Mouse (Mus musculus) left cerebral cortex, postnatal 10 days (tissue): ENCODE results near the gene Cidec. TPM values are rescaled to one million over a fixed set of nuclear protein-coding genes. Genes with fewer than 3 reads are reported as not detected.

Experiments used
- DNase-seq, 2 experiments: peaks; one replicate each; pipeline ENCODE4 v3.0.0; 2021 to 2022; ENCODE audit warnings: low spot score in 2 of 2, mixed read lengths in 1 of 2; ENCODE audit errors: extremely low spot score in 1 of 2
- intact Hi-C: fragments of 180-260 bp; cut with DNase I; formaldehyde crosslinking; loops from one replicate; pipeline ENCODE4 v1.15.1; 2025
- total RNA-seq, 2 experiments: library from RNA; stranded (reverse); gene quantifications; 2 replicates each; pipeline ENCODE4 v1.2.3; 2021

Cidec gene
- total RNA-seq, 2 experiments from 2014 or later = not detected

DNA sequence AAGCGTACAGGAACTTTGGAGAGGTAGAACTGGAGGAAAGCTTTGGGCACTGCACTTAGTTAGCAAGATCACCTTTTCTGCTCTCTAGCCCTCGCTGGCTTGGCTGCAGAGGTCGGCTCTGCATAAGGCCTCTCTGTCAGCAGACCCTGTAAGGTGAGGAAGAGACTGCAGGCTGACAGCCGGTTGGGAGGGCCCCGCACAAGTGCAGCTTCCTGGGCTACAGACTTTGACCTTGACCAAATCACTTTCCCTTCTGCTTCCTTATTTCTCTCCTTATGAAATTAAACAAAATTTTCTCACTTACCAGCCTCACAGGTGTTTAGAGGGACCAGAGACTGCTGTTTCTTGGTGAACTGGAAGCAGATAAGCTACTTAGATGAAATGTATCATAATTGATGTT, 19.4 kb upstream of the Cidec start:
- DNase-seq = no peak
- intact Hi-C loops = no loop called here

- DNase-seq = no peak
- intact Hi-C loops = no loop called here
These were observed 16.3 kb upstream of the Cidec start for GRCm38 (mm10) chr6:113451839-113452238.

GRCm38 (mm10) chr6:113447639-113448038, 12.1 kb upstream of the Cidec start:
- intact Hi-C loops = no loop called here
- no peak for DNase-seq

- intact Hi-C loops = no loop called here
- DNase-seq = no peak
These were observed 8.8 kb upstream of the Cidec start for GRCm38 (mm10) chr6:113444207-113444965.

DNA sequence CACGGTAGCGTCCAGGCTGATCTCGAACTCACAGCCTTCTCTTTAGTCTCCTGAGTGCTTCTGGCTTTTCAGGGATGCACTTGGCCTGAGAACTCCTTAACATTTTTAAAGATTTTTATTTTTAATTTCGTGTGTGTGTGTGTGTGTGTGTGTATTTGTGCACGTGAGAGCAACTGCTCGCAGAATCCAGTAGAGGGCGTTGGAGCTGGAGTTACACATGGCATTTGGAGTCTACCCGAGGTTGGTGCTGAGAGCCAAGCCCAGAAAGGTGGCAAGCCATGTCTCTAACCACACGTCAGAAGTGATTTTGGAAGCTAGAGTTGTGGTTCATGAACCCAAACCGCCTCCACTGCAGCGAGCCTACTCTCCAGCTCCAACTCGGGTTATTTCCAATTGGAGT, 7.5 kb upstream of the Cidec start:
- intact Hi-C loops = no loop called here
- no peak for DNase-seq

GRCm38 (mm10) chr6:113442442-113443090, 7.0 kb upstream of the Cidec start, which contains the start of gene Jagn1:
Gene Jagn1 (plus strand): TSS chr6:113442569.
- DNase-seq = peak; percentile 87 to 91
- intact Hi-C loops = no loop called here

DNA sequence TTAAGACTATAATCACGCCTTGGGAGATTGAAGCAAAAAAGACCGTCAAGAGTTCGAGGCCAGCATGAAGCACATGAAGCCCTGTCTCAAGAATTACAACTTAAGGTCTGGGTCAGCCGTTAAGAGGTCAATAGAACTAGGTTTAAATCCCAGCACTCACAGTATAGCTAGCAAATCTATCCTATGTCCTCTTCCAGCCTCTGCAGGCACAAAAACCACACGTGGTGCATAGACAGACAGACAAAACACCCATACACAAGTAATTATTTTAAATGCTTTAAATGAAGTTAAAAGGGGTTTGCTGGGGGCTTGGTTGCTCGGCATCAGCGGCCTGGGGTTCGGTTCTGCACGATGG, 6.5 kb upstream of the Cidec start:
- no peak for DNase-seq
- intact Hi-C loops = no loop called here

- intact Hi-C loops = no loop called here
These were observed 5.7 kb upstream of the Cidec start for GRCm38 (mm10) chr6:113441147-113441680.

GRCm38 (mm10) chr6:113440686-113441085, 5.1 kb upstream of the Cidec start:
- no peak for DNase-seq
- intact Hi-C loops = no loop called here

More at GRCm38 (mm10) chr6:113441147-113441680, 5.7 kb upstream of the Cidec start:
- DNase-seq = peak; percentile 50 to 72

- intact Hi-C loops = loop anchor here (5.0 kb wide), 1 partner anchor 33 kb away; the partner anchor contains the start of gene Il17rc
- DNase-seq = no peak
These were observed 3.3 kb upstream of the Cidec start for GRCm38 (mm10) chr6:113438721-113439430.

GRCm38 (mm10) chr6:113437135-113437534, 1.6 kb upstream of the Cidec start:
- intact Hi-C loops = loop anchor here (5.0 kb wide), 1 partner anchor 35 kb away; the partner anchor contains the start of gene Il17rc
- DNase-seq = no peak

- intact Hi-C loops = loop anchor here (5.0 kb wide), 1 partner anchor 38 kb away; the partner anchor contains the start of gene Il17rc
- no peak for DNase-seq
These were observed 869 bp downstream of the Cidec start for GRCm38 (mm10) chr6:113434691-113435090.

DNA sequence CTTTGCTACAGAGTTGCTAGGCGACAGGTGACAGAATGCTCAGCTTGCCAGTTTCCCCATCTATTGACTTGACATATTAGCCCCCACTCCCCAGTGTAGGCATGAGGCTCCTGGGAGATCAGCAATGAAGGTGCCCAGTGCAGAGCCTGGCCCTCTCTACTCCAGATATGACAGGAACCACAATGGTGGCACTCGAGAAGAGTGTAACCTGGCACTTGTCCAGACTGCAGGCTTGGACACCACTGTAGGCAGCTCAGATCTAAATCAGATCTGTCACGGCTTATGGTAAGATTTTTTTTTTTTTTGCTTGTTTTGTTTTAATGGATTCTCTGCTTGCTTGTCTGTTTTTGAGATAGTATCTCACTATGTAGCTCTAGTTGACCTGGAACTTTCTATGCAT, 1.9 kb downstream of the Cidec start:
- intact Hi-C loops = no loop called here
- DNase-seq = no peak

DNA sequence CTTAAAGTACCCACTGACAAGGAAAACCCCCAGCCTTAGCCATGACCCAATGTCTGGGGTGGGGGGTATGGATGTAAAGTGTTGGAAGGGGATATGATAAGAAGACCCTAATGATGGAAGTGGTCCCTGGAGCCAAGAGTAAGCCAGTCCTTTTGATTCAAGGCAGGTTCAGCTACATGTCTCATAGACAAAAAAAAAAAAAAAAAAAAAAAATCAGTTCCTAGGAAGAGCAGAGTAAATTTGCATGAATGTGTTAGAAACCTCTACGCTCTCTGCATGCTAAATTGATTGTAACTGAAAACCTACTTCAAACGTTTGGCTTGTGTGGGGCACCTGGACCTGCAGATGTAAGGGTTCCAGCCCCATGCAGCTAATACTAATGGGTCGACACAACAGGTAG, 3.8 kb downstream of the Cidec start:
- DNase-seq = no peak
- intact Hi-C loops = no loop called here

DNA sequence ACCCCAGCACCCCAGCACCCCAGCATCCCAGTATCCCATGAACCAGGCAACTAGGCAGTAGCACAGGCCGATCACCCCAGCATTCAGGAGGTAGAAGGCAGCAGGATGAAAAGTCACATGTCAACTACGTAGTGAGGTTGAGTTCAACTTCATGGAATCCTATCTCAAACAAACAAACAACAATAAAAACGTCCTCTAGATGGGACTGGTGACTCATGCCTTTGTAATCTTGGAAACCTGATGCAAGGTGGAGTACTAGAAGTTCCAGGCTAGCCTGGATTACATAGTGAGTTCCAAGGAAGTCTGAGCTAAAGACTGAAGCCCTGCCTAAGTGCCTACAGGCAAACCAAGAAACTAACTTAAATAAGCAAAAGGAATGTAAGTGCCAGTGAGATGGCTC, 4.7 kb downstream of the Cidec start:
- intact Hi-C loops = no loop called here
- DNase-seq = no peak

- no peak for DNase-seq
- intact Hi-C loops = no loop called here
These were observed 5.6 kb downstream of the Cidec start for GRCm38 (mm10) chr6:113429965-113430364.

DNA sequence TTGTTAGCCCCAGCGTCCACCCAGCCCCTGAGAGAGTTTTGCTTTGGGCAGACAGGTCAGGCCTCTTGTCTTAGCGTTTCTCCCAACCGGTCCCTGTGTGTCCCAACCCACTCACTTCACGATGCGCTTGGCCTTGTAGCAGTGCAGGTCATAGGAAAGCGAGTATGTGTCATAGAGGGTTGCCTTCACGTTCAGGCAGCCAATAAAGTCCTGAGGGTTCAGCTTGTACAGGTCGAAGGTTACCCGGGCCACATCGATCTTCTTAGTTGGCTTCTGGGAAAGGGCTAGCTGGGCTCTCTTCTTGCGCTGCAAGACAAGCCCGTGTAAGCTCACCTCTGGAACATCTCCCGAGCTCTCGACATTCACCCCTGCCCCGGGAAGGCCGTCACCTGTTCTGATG, 7.6 kb downstream of the Cidec start:
- intact Hi-C loops = no loop called here

GRCm38 (mm10) chr6:113427397-113427796, 8.2 kb downstream of the Cidec start:
- DNase-seq = no peak
- intact Hi-C loops = no loop called here

More for the DNA sequence above, 7.6 kb downstream of the Cidec start:
- DNase-seq = no peak

- no peak for DNase-seq
- intact Hi-C loops = no loop called here
These were observed 8.9 kb downstream of the Cidec start for GRCm38 (mm10) chr6:113426696-113427095.
